Mouse (Mus musculus): ENCODE results near the gene Tomm6.

DNA sequence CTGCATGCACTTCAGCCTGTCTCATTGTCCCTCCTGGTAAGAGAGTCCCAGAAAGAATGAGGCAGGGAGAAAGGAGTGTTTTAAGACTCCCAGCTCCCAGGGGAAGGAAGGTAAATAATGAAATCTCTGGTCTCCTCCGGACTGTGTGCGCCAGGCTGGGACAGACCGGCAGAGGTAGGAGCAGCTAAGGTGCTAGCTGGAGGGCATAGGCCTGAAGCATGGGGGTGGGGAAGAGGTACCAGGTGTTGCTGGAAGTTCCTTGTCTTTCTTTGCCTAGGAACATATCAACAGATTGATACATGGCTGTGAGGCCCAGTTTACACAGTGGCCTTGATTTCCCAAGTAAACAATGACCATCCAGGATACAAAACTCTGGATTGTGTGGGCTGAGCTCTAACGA, 20.8 kb upstream of the Tomm6 start:
- TF ChIP-seq CTCF (IDR thresholded peaks at IDR 0.05; ENCODE audit: low read depth) (no peak), EP300 (IDR thresholded peaks at IDR 0.05; ENCODE audit: low read depth) (no peak)

All from liver, postnatal 0 days (tissue).